Comparison of ENCODE assay signal across 10 mouse cellular contexts in the genomic region with DNA sequence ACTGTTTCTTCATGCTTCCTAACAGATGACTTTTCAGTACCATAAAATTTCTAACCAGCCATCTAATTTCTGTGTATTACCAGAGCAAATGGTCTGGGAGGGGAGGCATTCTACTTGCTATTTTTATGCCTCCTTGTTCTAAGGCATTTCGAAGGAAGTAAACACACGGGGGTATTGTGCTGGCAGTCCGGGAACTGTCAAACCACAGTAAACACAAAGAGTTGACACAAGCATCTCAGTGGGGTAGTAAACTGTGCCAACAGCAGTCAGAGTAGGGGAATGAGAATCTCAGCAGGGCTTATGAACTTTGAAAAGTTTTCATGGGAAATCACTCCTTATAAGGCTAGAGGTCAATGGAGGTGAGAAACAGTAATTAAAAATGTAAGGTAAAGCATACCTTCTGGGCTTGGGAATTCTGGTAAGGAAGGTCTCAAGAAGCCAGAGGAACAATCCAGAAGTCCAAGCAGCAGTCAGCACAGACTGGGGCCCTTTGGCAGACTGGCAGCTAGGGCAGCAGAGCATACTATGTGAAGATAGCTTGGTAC. TPM values are rescaled to one million over a fixed set of nuclear protein-coding genes. Genes with fewer than 3 reads are reported as not detected.
DNase-seq lines count a peak whose midpoint lies in the region; ATAC-seq and TF ChIP-seq lines count a peak whose summit lies in the region.
"Had no signal": no experiment of that assay in that cellular context is flagged by ENCODE, and none has a peak within 500 bp of the region (broad histone marks: within the 10 kb centered on the region; RNA-seq: fewer than 3 reads in every experiment).

No protein-coding gene starts in this region.

- peak overlapping the region; percentile 46; the same call in 1 of the 2 replicates for H3K27ac ChIP-seq in layer of hippocampus, adult 2 months
- peak overlapping the region; percentile 1; the same call in 1 of the 2 replicates for H3K27ac ChIP-seq in bone marrow macrophage, adult 2 months (ENCODE audit: insufficient read depth, low read depth, low read length)
- H3K27ac ChIP-seq in cortical plate, adult 2 months (ENCODE audit: insufficient read depth, low read length), result peak overlapping the region; percentile 35
- H3K27ac ChIP-seq in intestine, embryonic 15.5 days, result no peak overlapping the region
- H3K27ac ChIP-seq: limb, embryonic 10.5 days had no signal

- H3K36me3 ChIP-seq in intestine, embryonic 15.5 days, result no peaks in the 10 kb centered on the region
- H3K36me3 ChIP-seq: limb, embryonic 10.5 days had no signal

- 25% methylated on average over 3 of the region's 3 CpGs for WGBS in intestine, embryonic 15.5 days

- TF ChIP-seq CTCF in layer of hippocampus, adult 2 months (conservative IDR thresholded peaks at IDR 0.05), result no peak
- no peak for TF ChIP-seq CTCF in bone marrow macrophage, adult 2 months (IDR thresholded peaks at IDR 0.05; ENCODE audit: low read depth, low read length)
- no peak for TF ChIP-seq CTCF in cortical plate, adult 2 months (IDR thresholded peaks at IDR 0.05; ENCODE audit: extremely low read depth, insufficient read depth, low read length)

- no peak for DNase-seq in layer of hippocampus, adult 2 months (ENCODE audit: low spot score in 2 of 2)
- no peak for DNase-seq in layer of hippocampus, postnatal 36 days
- DNase-seq in lung, postnatal 14 days, result peak; percentile 37
- no peak for DNase-seq in left cerebral cortex, adult 8-10 months (ENCODE audit: low spot score in 2 of 2)
- DNase-seq: thymus, postnatal 36 days had no signal

- no peak overlapping the region for H3K9ac ChIP-seq in intestine, embryonic 15.5 days

- H3K9me3 ChIP-seq in intestine, embryonic 15.5 days, result no peaks in the 10 kb centered on the region
- H3K9me3 ChIP-seq: limb, embryonic 10.5 days had no signal

- H3K4me3 ChIP-seq in layer of hippocampus, adult 2 months, result no peak overlapping the region
- H3K4me3 ChIP-seq in bone marrow macrophage, adult 2 months (ENCODE audit: insufficient read depth, low read length), result no peak overlapping the region
- H3K4me3 ChIP-seq in cortical plate, adult 2 months (ENCODE audit: insufficient read depth, low read length), result no peak overlapping the region
- no peak overlapping the region for H3K4me3 ChIP-seq in intestine, embryonic 15.5 days (replicated peaks)
- H3K4me3 ChIP-seq: erythroblast, embryonic 14.5 days; limb, embryonic 10.5 days had no signal

- H3K4me1 ChIP-seq in bone marrow macrophage, adult 2 months (ENCODE audit: control insufficient read depth, insufficient read depth, low read length), result peaks cover 36% of the 10 kb centered on the region
- H3K4me1 ChIP-seq in cortical plate, adult 2 months (ENCODE audit: control insufficient read depth, insufficient read depth, low read length), result no peaks in the 10 kb centered on the region; the same call in 1 of the 2 replicates
- H3K4me1 ChIP-seq in intestine, embryonic 15.5 days (replicated peaks), result 0 out of 2 replicates have a peak, but pooled peaks cover 5% of the 10 kb centered on the region

- ATAC-seq in intestine, embryonic 15.5 days, result no peak

- H3K4me2 ChIP-seq in intestine, embryonic 15.5 days (replicated peaks), result no peak overlapping the region

- TF ChIP-seq POLR2A in bone marrow macrophage, adult 2 months (IDR thresholded peaks at IDR 0.05; ENCODE audit: borderline replicate concordance, low read depth, low read length), result no peak
- no peak for TF ChIP-seq POLR2A in cortical plate, adult 2 months (IDR thresholded peaks at IDR 0.05; ENCODE audit: extremely low read depth, insufficient read depth, low read length)

- H3K27me3 ChIP-seq in intestine, embryonic 15.5 days (replicated peaks), result no peaks in the 10 kb centered on the region

RNA-seq across cellular contexts. Expression of gene Aftph, which starts 7.8 kb away (rescaled TPM):
- total RNA-seq in layer of hippocampus, adult 2 months (2021), result 10 to 100 TPM; 79.0 to 81.7 TPM
- 10 to 100 TPM; 81.5 to 82.5 TPM for total RNA-seq in layer of hippocampus, postnatal 36 days (2021)
- polyA plus RNA-seq in bone marrow macrophage, adult 2 months (2012; ENCODE audit: insufficient read depth, insufficient read length, missing spikeins), result 95.8 and 117 TPM in 2 replicates
- 82.7 and 98.6 TPM in 2 replicates for polyA plus RNA-seq in cortical plate, adult 2 months (2012; rRNA removed)
- 22.1 and 22.6 TPM in 2 replicates for polyA plus RNA-seq in intestine, embryonic 15.5 days (2015; fragmentation: Nextera tagmentation; extraction: Ambion mirVana)
- total RNA-seq in left cerebral cortex, adult 8-10 months (2022), result 100 to 1,000 TPM in 1 of 4 experiments, 10 to 100 TPM in 3; 82.4 to 105 (median 92.6) TPM
